Mouse (Mus musculus) midbrain, embryonic 12.5 days (tissue): Measurements from ENCODE around the gene Eprs. TPM values are rescaled to one million over a fixed set of nuclear protein-coding genes. Genes with fewer than 3 reads are reported as not detected.

ENCODE experiments used
- ATAC-seq: fragments of 200-750 bp; cut with Nextera tagmentation; 2 replicates; pipeline ENCODE4 v1.8.0; 2017; ENCODE audit warnings: low read depth, moderate TSS enrichment, moderate library complexity; ENCODE audit not compliant: low FRiP score
- H3K27ac ChIP-seq: fragments of 300-500 bp; sonication (generic); replicated peaks from 2 replicates; pipeline ENCODE4 v1.5.1; 2016; ENCODE audit warnings: mild to moderate bottlenecking
- H3K27me3 ChIP-seq: fragments of 300-500 bp; sonication (generic); 2 replicates; pipeline ENCODE4 v1.6.1; 2016; ENCODE audit warnings: mild to moderate bottlenecking
- H3K36me3 ChIP-seq: fragments of 300-500 bp; sonication (generic); 2 replicates; pipeline ENCODE4 v1.6.1; 2016
- H3K4me1 ChIP-seq: fragments of 300-500 bp; sonication (generic); 2 replicates; pipeline ENCODE4 v1.6.1; 2016
- H3K4me2 ChIP-seq: fragments of 300-500 bp; sonication (generic); replicated peaks from 2 replicates; pipeline ENCODE4 v1.6.1; 2016; ENCODE audit warnings: mild to moderate bottlenecking, moderate library complexity
- H3K4me3 ChIP-seq: fragments of 300-500 bp; sonication (generic); 2 replicates; pipeline ENCODE4 v1.5.1; 2016; ENCODE audit warnings: mild to moderate bottlenecking
- H3K9ac ChIP-seq: fragments of 300-500 bp; sonication (generic); replicated peaks from 2 replicates; pipeline ENCODE4 v1.6.1; 2016; ENCODE audit warnings: mild to moderate bottlenecking, moderate library complexity
- H3K9me3 ChIP-seq: fragments of 300-500 bp; sonication (generic); 2 replicates; pipeline ENCODE4 v1.6.1; 2016; ENCODE audit warnings: mild to moderate bottlenecking
- WGBS: fragments of 180-500 bp; shearing (Covaris S2); methylation state at CpG from one replicate; pipeline ENCODE4 v1.1.7; 2016; 5-methylcytosine and 5-hydroxymethylcytosine counted together
- polyA plus RNA-seq: library from polyadenylated mRNA; unstranded; fragments of >200 nt; fragmentation: Nextera tagmentation; extraction: Ambion mirVana; gene quantifications from 2 replicates; pipeline ENCODE4 v1.2.1, GENCODE M21; 2016

Gene Eprs
- polyA plus RNA-seq, 1 experiment from 2014 or later: 136 TPM

GRCm38 (mm10) chr1:185367383-185367782 is 4.5 kb downstream of the Eprs start:
- H3K27me3 ChIP-seq: no peaks in the 10 kb centered on the region
- H3K9me3 ChIP-seq: no peaks in the 10 kb centered on the region
- no peak overlapping the region for H3K4me3 ChIP-seq
- ATAC-seq: no peak
- H3K4me2 ChIP-seq: no peak overlapping the region
- H3K36me3 ChIP-seq: peaks cover 35% of the 10 kb centered on the region
- H3K27ac ChIP-seq: no peak overlapping the region
- H3K4me1 ChIP-seq: peaks cover 16% of the 10 kb centered on the region
- H3K9ac ChIP-seq: no peak overlapping the region
- 89% methylated on average over 6 of the region's 6 CpGs for WGBS

GRCm38 (mm10) chr1:185369979-185370378 is 7.1 kb downstream of the Eprs start:
- 99% methylated on average over 6 of the region's 6 CpGs for WGBS
- Histone ChIP-seq H3K27me3 (no peaks in the 10 kb centered on the region), H3K27ac (no peak overlapping the region), H3K4me1 (0 out of 2 replicates have a peak, but pooled peaks cover 6% of the 10 kb centered on the region), H3K9me3 (no peaks in the 10 kb centered on the region), H3K4me2 (no peak overlapping the region), H3K9ac (no peak overlapping the region), H3K4me3 (no peak overlapping the region), H3K36me3 (peaks cover 56% of the 10 kb centered on the region)
- no peak for ATAC-seq

GRCm38 (mm10) chr1:185376390-185376789 is 13.5 kb downstream of the Eprs start:
- H3K9me3 ChIP-seq: no peaks in the 10 kb centered on the region
- ATAC-seq: no peak
- no peak overlapping the region for H3K4me3 ChIP-seq
- H3K27ac ChIP-seq: no peak overlapping the region
- peaks cover 88% of the 10 kb centered on the region for H3K36me3 ChIP-seq
- H3K4me2 ChIP-seq: no peak overlapping the region
- no peaks in the 10 kb centered on the region for H3K4me1 ChIP-seq
- H3K27me3 ChIP-seq: no peaks in the 10 kb centered on the region
- H3K9ac ChIP-seq: no peak overlapping the region

GRCm38 (mm10) chr1:185377429-185377828 is 14.6 kb downstream of the Eprs start:
- Histone ChIP-seq H3K4me3 (no peak overlapping the region), H3K27ac (no peak overlapping the region), H3K9me3 (no peaks in the 10 kb centered on the region), H3K36me3 (peaks cover 85% of the 10 kb centered on the region), H3K4me2 (no peak overlapping the region), H3K9ac (no peak overlapping the region), H3K27me3 (no peaks in the 10 kb centered on the region), H3K4me1 (no peaks in the 10 kb centered on the region)
- ATAC-seq: no peak
- 94% methylated on average over 2 of the region's 2 CpGs for WGBS

- H3K4me1 ChIP-seq: no peaks in the 10 kb centered on the region
- H3K36me3 ChIP-seq: peaks cover 71% of the 10 kb centered on the region
- WGBS: 94% methylated on average over 5 of the region's 5 CpGs
- no peak for ATAC-seq
- H3K4me2 ChIP-seq: no peak overlapping the region
- H3K9me3 ChIP-seq: no peaks in the 10 kb centered on the region
- no peaks in the 10 kb centered on the region for H3K27me3 ChIP-seq
- no peak overlapping the region for H3K4me3 ChIP-seq
- H3K9ac ChIP-seq: no peak overlapping the region
- H3K27ac ChIP-seq: no peak overlapping the region
These were observed 38.8 kb downstream of the Eprs start for GRCm38 (mm10) chr1:185401615-185402014.

GRCm38 (mm10) chr1:185404021-185404420 is 41.2 kb downstream of the Eprs start:
- Histone ChIP-seq H3K4me3 (no peak overlapping the region), H3K27me3 (no peaks in the 10 kb centered on the region), H3K36me3 (peaks cover 73% of the 10 kb centered on the region), H3K9me3 (no peaks in the 10 kb centered on the region), H3K4me2 (no peak overlapping the region), H3K9ac (no peak overlapping the region), H3K4me1 (no peaks in the 10 kb centered on the region), H3K27ac (no peak overlapping the region)
- 37% methylated on average over 2 of the region's 2 CpGs for WGBS
- no peak for ATAC-seq

GRCm38 (mm10) chr1:185405921-185406320 is 43.1 kb downstream of the Eprs start:
- H3K27me3 ChIP-seq: no peaks in the 10 kb centered on the region
- no peaks in the 10 kb centered on the region for H3K4me1 ChIP-seq
- H3K9me3 ChIP-seq: no peaks in the 10 kb centered on the region
- no peak for ATAC-seq
- no peak overlapping the region for H3K4me2 ChIP-seq
- peaks cover 77% of the 10 kb centered on the region for H3K36me3 ChIP-seq
- no peak overlapping the region for H3K4me3 ChIP-seq
- no peak overlapping the region for H3K9ac ChIP-seq
- 97% methylated on average over 10 of the region's 10 CpGs for WGBS
- H3K27ac ChIP-seq: no peak overlapping the region

- no peak overlapping the region for H3K9ac ChIP-seq
- H3K36me3 ChIP-seq: peaks cover 71% of the 10 kb centered on the region
- no peak overlapping the region for H3K4me2 ChIP-seq
- 83% methylated on average over 3 of the region's 3 CpGs for WGBS
- ATAC-seq: no peak
- no peak overlapping the region for H3K4me3 ChIP-seq
- H3K27ac ChIP-seq: no peak overlapping the region
- no peaks in the 10 kb centered on the region for H3K4me1 ChIP-seq
- no peaks in the 10 kb centered on the region for H3K27me3 ChIP-seq
- H3K9me3 ChIP-seq: no peaks in the 10 kb centered on the region
These were observed 47.0 kb downstream of the Eprs start for GRCm38 (mm10) chr1:185409831-185410230.

GRCm38 (mm10) chr1:185418011-185418410 is 55.2 kb downstream of the Eprs start:
- ATAC-seq: no peak

GRCm38 (mm10) chr1:185419805-185420204 is 57.0 kb downstream of the Eprs start:
- H3K9me3 ChIP-seq: no peaks in the 10 kb centered on the region
- no peaks in the 10 kb centered on the region for H3K4me1 ChIP-seq
- H3K4me2 ChIP-seq: no peak overlapping the region
- H3K4me3 ChIP-seq: no peak overlapping the region
- WGBS: 92% methylated on average over 5 of the region's 5 CpGs
- H3K9ac ChIP-seq: no peak overlapping the region
- H3K27me3 ChIP-seq: no peaks in the 10 kb centered on the region
- no peak for ATAC-seq
- H3K27ac ChIP-seq: no peak overlapping the region
- peaks cover 80% of the 10 kb centered on the region for H3K36me3 ChIP-seq

More at GRCm38 (mm10) chr1:185418011-185418410, 55.2 kb downstream of the Eprs start:
- H3K4me3 ChIP-seq: no peak overlapping the region
- H3K27me3 ChIP-seq: no peaks in the 10 kb centered on the region
- H3K36me3 ChIP-seq: peaks cover 78% of the 10 kb centered on the region
- 94% methylated on average over 9 of the region's 9 CpGs for WGBS
- H3K9me3 ChIP-seq: no peaks in the 10 kb centered on the region
- no peak overlapping the region for H3K4me2 ChIP-seq
- H3K9ac ChIP-seq: no peak overlapping the region
- no peak overlapping the region for H3K27ac ChIP-seq
- no peaks in the 10 kb centered on the region for H3K4me1 ChIP-seq

- WGBS: 94% methylated on average over 6 of the region's 6 CpGs
- ATAC-seq: no peak
- Histone ChIP-seq H3K27ac (no peak overlapping the region), H3K9ac (no peak overlapping the region), H3K9me3 (no peaks in the 10 kb centered on the region), H3K4me1 (no peaks in the 10 kb centered on the region), H3K27me3 (no peaks in the 10 kb centered on the region), H3K4me3 (no peak overlapping the region), H3K4me2 (no peak overlapping the region), H3K36me3 (peaks cover 76% of the 10 kb centered on the region)
These were observed 57.9 kb downstream of the Eprs start for GRCm38 (mm10) chr1:185420776-185421175.

- Histone ChIP-seq H3K9ac (no peak overlapping the region), H3K4me3 (no peak overlapping the region), H3K27ac (no peak overlapping the region), H3K4me2 (no peak overlapping the region), H3K9me3 (no peaks in the 10 kb centered on the region), H3K4me1 (no peaks in the 10 kb centered on the region), H3K27me3 (no peaks in the 10 kb centered on the region), H3K36me3 (peaks cover 65% of the 10 kb centered on the region)
- no peak for ATAC-seq
- 92% methylated on average over 5 of the region's 5 CpGs for WGBS
These were observed 63.7 kb downstream of the Eprs start for GRCm38 (mm10) chr1:185426583-185426982.

GRCm38 (mm10) chr1:185430488-185430887 is 67.6 kb downstream of the Eprs start:
- H3K4me1 ChIP-seq: no peaks in the 10 kb centered on the region
- no peak for ATAC-seq
- no peak overlapping the region for H3K4me3 ChIP-seq
- H3K9me3 ChIP-seq: no peaks in the 10 kb centered on the region
- no peak overlapping the region for H3K4me2 ChIP-seq
- H3K9ac ChIP-seq: no peak overlapping the region
- H3K27ac ChIP-seq: no peak overlapping the region
- no peaks in the 10 kb centered on the region for H3K27me3 ChIP-seq
- 92% methylated on average over 5 of the region's 5 CpGs for WGBS
- H3K36me3 ChIP-seq: peaks cover 37% of the 10 kb centered on the region
